Mouse (Mus musculus): ENCODE results near the gene Atp5g2. TPM values are rescaled to one million over a fixed set of nuclear protein-coding genes. Genes with fewer than 3 reads are reported as not detected.

The Atp5g2 gene
- polyA plus RNA-seq, 1 experiment from 2014 or later = 90.0 TPM

GRCm38 (mm10) chr15:102622536-102622935 is 49.6 kb downstream of the Atp5g2 start:
- H3K36me3 ChIP-seq (ENCODE audit: control insufficient read depth, insufficient read depth, low read length) = no peaks in the 10 kb centered on the region
- no peak overlapping the region for H3K27ac ChIP-seq (ENCODE audit: low read depth, low read length)
- H3K4me1 ChIP-seq (ENCODE audit: control insufficient read depth, insufficient read depth, low read length) = peaks cover 18% of the 10 kb centered on the region; the same call in 1 of the 2 replicates
- no peak overlapping the region for H3K9ac ChIP-seq (ENCODE audit: low read depth, low read length)
- no peaks in the 10 kb centered on the region for H3K27me3 ChIP-seq (ENCODE audit: control insufficient read depth, insufficient read depth, low read length)
- H3K4me2 ChIP-seq (replicated peaks; ENCODE audit: low read depth, low read length) = no peak overlapping the region
- no peaks in the 10 kb centered on the region for H3K9me3 ChIP-seq (ENCODE audit: control insufficient read depth, low read length)
- H3K4me3 ChIP-seq (ENCODE audit: low read length) = no peak overlapping the region
- no peak for ATAC-seq (ENCODE audit: low FRiP score, low TSS enrichment)

GRCm38 (mm10) chr15:102620765-102621164 is 51.4 kb downstream of the Atp5g2 start:
- H3K36me3 ChIP-seq (ENCODE audit: control insufficient read depth, insufficient read depth, low read length) = no peaks in the 10 kb centered on the region
- H3K9me3 ChIP-seq (ENCODE audit: control insufficient read depth, low read length) = no peaks in the 10 kb centered on the region
- H3K27me3 ChIP-seq (ENCODE audit: control insufficient read depth, insufficient read depth, low read length) = no peaks in the 10 kb centered on the region
- H3K4me3 ChIP-seq (ENCODE audit: low read length) = no peak overlapping the region
- H3K4me2 ChIP-seq (replicated peaks; ENCODE audit: low read depth, low read length) = no peak overlapping the region
- H3K9ac ChIP-seq (ENCODE audit: low read depth, low read length) = no peak overlapping the region
- WGBS = 94% methylated on average over 1 of the region's 1 CpGs
- ATAC-seq (ENCODE audit: low FRiP score, low TSS enrichment) = no peak
- H3K4me1 ChIP-seq (ENCODE audit: control insufficient read depth, insufficient read depth, low read length) = peaks cover 15% of the 10 kb centered on the region; the same call in 1 of the 2 replicates
- no peak overlapping the region for H3K27ac ChIP-seq (ENCODE audit: low read depth, low read length)

- no peak for ATAC-seq (ENCODE audit: low FRiP score, low TSS enrichment)
- H3K4me2 ChIP-seq (replicated peaks; ENCODE audit: low read depth, low read length) = no peak overlapping the region
- no peaks in the 10 kb centered on the region for H3K27me3 ChIP-seq (ENCODE audit: control insufficient read depth, insufficient read depth, low read length)
- no peak overlapping the region for H3K4me3 ChIP-seq (ENCODE audit: low read length)
- H3K36me3 ChIP-seq (ENCODE audit: control insufficient read depth, insufficient read depth, low read length) = no peaks in the 10 kb centered on the region
- no peak overlapping the region for H3K9ac ChIP-seq (ENCODE audit: low read depth, low read length)
- 94% methylated on average over 5 of the region's 5 CpGs for WGBS
- no peaks in the 10 kb centered on the region for H3K9me3 ChIP-seq (ENCODE audit: control insufficient read depth, low read length)
- H3K27ac ChIP-seq (ENCODE audit: low read depth, low read length) = no peak overlapping the region
- peaks cover 15% of the 10 kb centered on the region; the same call in 1 of the 2 replicates for H3K4me1 ChIP-seq (ENCODE audit: control insufficient read depth, insufficient read depth, low read length)
These were observed 52.7 kb downstream of the Atp5g2 start for GRCm38 (mm10) chr15:102619486-102619885.

GRCm38 (mm10) chr15:102617654-102618053 is 54.5 kb downstream of the Atp5g2 start:
- Histone ChIP-seq H3K4me1 (ENCODE audit: control insufficient read depth, insufficient read depth, low read length) (0 out of 2 replicates have a peak, but pooled peaks cover 4% of the 10 kb centered on the region), H3K36me3 (ENCODE audit: control insufficient read depth, insufficient read depth, low read length) (no peaks in the 10 kb centered on the region), H3K9ac (ENCODE audit: low read depth, low read length) (no peak overlapping the region), H3K27me3 (ENCODE audit: control insufficient read depth, insufficient read depth, low read length) (no peaks in the 10 kb centered on the region), H3K4me2 (replicated peaks; ENCODE audit: low read depth, low read length) (no peak overlapping the region), H3K27ac (ENCODE audit: low read depth, low read length) (no peak overlapping the region), H3K9me3 (ENCODE audit: control insufficient read depth, low read length) (no peaks in the 10 kb centered on the region), H3K4me3 (ENCODE audit: low read length) (no peak overlapping the region)
- ATAC-seq (ENCODE audit: low FRiP score, low TSS enrichment) = no peak
- 84% methylated on average over 1 of the region's 1 CpGs for WGBS

GRCm38 (mm10) chr15:102616174-102616573 is 56.0 kb downstream of the Atp5g2 start:
- H3K4me2 ChIP-seq (replicated peaks; ENCODE audit: low read depth, low read length) = no peak overlapping the region
- H3K4me1 ChIP-seq (ENCODE audit: control insufficient read depth, insufficient read depth, low read length) = no peaks in the 10 kb centered on the region
- no peaks in the 10 kb centered on the region for H3K27me3 ChIP-seq (ENCODE audit: control insufficient read depth, insufficient read depth, low read length)
- no peaks in the 10 kb centered on the region for H3K9me3 ChIP-seq (ENCODE audit: control insufficient read depth, low read length)
- H3K9ac ChIP-seq (ENCODE audit: low read depth, low read length) = no peak overlapping the region
- no peak overlapping the region; the same call in 1 of the 2 replicates for H3K27ac ChIP-seq (ENCODE audit: low read depth, low read length)
- no peak overlapping the region for H3K4me3 ChIP-seq (ENCODE audit: low read length)
- no peak for ATAC-seq (ENCODE audit: low FRiP score, low TSS enrichment)
- H3K36me3 ChIP-seq (ENCODE audit: control insufficient read depth, insufficient read depth, low read length) = no peaks in the 10 kb centered on the region
- 98% methylated on average over 2 of the region's 2 CpGs for WGBS

- no peak overlapping the region for H3K4me3 ChIP-seq (ENCODE audit: low read length)
- no peaks in the 10 kb centered on the region for H3K9me3 ChIP-seq (ENCODE audit: control insufficient read depth, low read length)
- no peak overlapping the region for H3K4me2 ChIP-seq (replicated peaks; ENCODE audit: low read depth, low read length)
- no peak overlapping the region for H3K9ac ChIP-seq (ENCODE audit: low read depth, low read length)
- H3K36me3 ChIP-seq (ENCODE audit: control insufficient read depth, insufficient read depth, low read length) = no peaks in the 10 kb centered on the region
- ATAC-seq (ENCODE audit: low FRiP score, low TSS enrichment) = no peak
- no peaks in the 10 kb centered on the region for H3K27me3 ChIP-seq (ENCODE audit: control insufficient read depth, insufficient read depth, low read length)
- no peak overlapping the region for H3K27ac ChIP-seq (ENCODE audit: low read depth, low read length)
- H3K4me1 ChIP-seq (ENCODE audit: control insufficient read depth, insufficient read depth, low read length) = no peaks in the 10 kb centered on the region
These were observed 57.9 kb downstream of the Atp5g2 start for GRCm38 (mm10) chr15:102614224-102614623.

GRCm38 (mm10) chr15:102612966-102613365 is 59.2 kb downstream of the Atp5g2 start:
- ATAC-seq (ENCODE audit: low FRiP score, low TSS enrichment) = no peak
- H3K27ac ChIP-seq (ENCODE audit: low read depth, low read length) = no peak overlapping the region
- no peak overlapping the region for H3K9ac ChIP-seq (ENCODE audit: low read depth, low read length)
- H3K4me2 ChIP-seq (replicated peaks; ENCODE audit: low read depth, low read length) = no peak overlapping the region
- no peak overlapping the region for H3K4me3 ChIP-seq (ENCODE audit: low read length)
- no peaks in the 10 kb centered on the region for H3K9me3 ChIP-seq (ENCODE audit: control insufficient read depth, low read length)
- no peaks in the 10 kb centered on the region for H3K4me1 ChIP-seq (ENCODE audit: control insufficient read depth, insufficient read depth, low read length)
- no peaks in the 10 kb centered on the region for H3K27me3 ChIP-seq (ENCODE audit: control insufficient read depth, insufficient read depth, low read length)
- no peaks in the 10 kb centered on the region for H3K36me3 ChIP-seq (ENCODE audit: control insufficient read depth, insufficient read depth, low read length)

MicroRNAs within 50 kb of the gene (microRNA counts, 519-probe panel; counts per million panel counts)
- not detected for microRNA mmu-miR-688

Small RNA genes within 50 kb of the gene (microRNA-seq; reads per million reads assigned to microRNA genes)
- gene Mir688 = not detected

Other genes with a start within 250 kb of the Atp5g2 start
- gene Amhr2, start 227.0 kb downstream of the Atp5g2 start, polyA plus RNA-seq (2014; fragmentation: Nextera tagmentation; extraction: Ambion mirVana) = 0.51 and 0.95 TPM in 2 replicates
- gene Prr13, start 213.3 kb downstream of the Atp5g2 start, polyA plus RNA-seq (2014; fragmentation: Nextera tagmentation; extraction: Ambion mirVana) = 87.7 and 92.6 TPM in 2 replicates
- gene Pcbp2, start 201.8 kb downstream of the Atp5g2 start, polyA plus RNA-seq (2014; fragmentation: Nextera tagmentation; extraction: Ambion mirVana) = 305 and 373 TPM in 2 replicates
- not detected in 2 replicates for gene Gm10337, start 168.6 kb downstream of the Atp5g2 start, polyA plus RNA-seq (2014; fragmentation: Nextera tagmentation; extraction: Ambion mirVana)
- gene Map3k12, start 155.3 kb downstream of the Atp5g2 start, polyA plus RNA-seq (2014; fragmentation: Nextera tagmentation; extraction: Ambion mirVana) = 12.2 and 14.8 TPM in 2 replicates
- gene Tarbp2, start 154.2 kb downstream of the Atp5g2 start, polyA plus RNA-seq (2014; fragmentation: Nextera tagmentation; extraction: Ambion mirVana) = 80.4 and 89.1 TPM in 2 replicates
- 2.7 and 3.5 TPM in 2 replicates for gene Npff, start 147.4 kb downstream of the Atp5g2 start, polyA plus RNA-seq (2014; fragmentation: Nextera tagmentation; extraction: Ambion mirVana)
- 0.79 TPM in 1 of 2 replicates, not detected in the other for gene Gm28047, start 47.3 kb downstream of the Atp5g2 start, polyA plus RNA-seq (2014; fragmentation: Nextera tagmentation; extraction: Ambion mirVana)
- gene Atf7, start 46.9 kb downstream of the Atp5g2 start, polyA plus RNA-seq (2014; fragmentation: Nextera tagmentation; extraction: Ambion mirVana) = 30.5 and 36.8 TPM in 2 replicates
- 26.1 and 41.3 TPM in 2 replicates for gene Calcoco1, start 49.8 kb upstream of the Atp5g2 start, polyA plus RNA-seq (2014; fragmentation: Nextera tagmentation; extraction: Ambion mirVana)
- gene Hoxc13, start 248.8 kb upstream of the Atp5g2 start, polyA plus RNA-seq (2014; fragmentation: Nextera tagmentation; extraction: Ambion mirVana) = not detected in 2 replicates

All from kidney, embryonic 14.5 days (tissue).